Mouse (Mus musculus) heart, embryonic 11.5 days (tissue): ENCODE measurements at regions not wholly inside any gene's neighbourhood (a gene's known extent, or its start where the extent isn't known, plus 50 kb on each side); places are given as distances from the start of the nearest gene placed in this dataset.

Experiments used
- ATAC-seq: fragments of 200-750 bp; cut with Nextera tagmentation; replicated peaks from 2 replicates; pipeline ENCODE4 v1.8.0; 2017; ENCODE audit warnings: moderate library complexity; ENCODE audit not compliant: insufficient number of reproducible peaks, low FRiP score, low TSS enrichment
- H3K27ac ChIP-seq: fragments of 300-500 bp; sonication (generic); 2 replicates; pipeline ENCODE4 v1.5.1; 2014; ENCODE audit warnings: mild to moderate bottlenecking, low read depth, low read length
- H3K27me3 ChIP-seq: fragments of 300-500 bp; sonication (generic); 2 replicates; pipeline ENCODE4 v1.6.1; 2014; ENCODE audit warnings: mild to moderate bottlenecking, low read length, mixed read lengths; ENCODE audit not compliant: control insufficient read depth, insufficient read depth
- H3K36me3 ChIP-seq: fragments of 300-500 bp; sonication (generic); 2 replicates; pipeline ENCODE4 v1.6.1; 2014; ENCODE audit warnings: mild to moderate bottlenecking, low read length, moderate library complexity, mixed read lengths; ENCODE audit not compliant: control insufficient read depth, insufficient read depth
- H3K4me1 ChIP-seq: fragments of 300-500 bp; sonication (generic); 2 replicates; pipeline ENCODE4 v1.6.1; 2014; ENCODE audit warnings: low read length; ENCODE audit not compliant: control insufficient read depth, insufficient read depth
- H3K4me2 ChIP-seq: fragments of 300-500 bp; sonication (generic); 2 replicates; pipeline ENCODE4 v1.6.1; 2014; ENCODE audit warnings: mild to moderate bottlenecking, moderate library complexity
- H3K4me3 ChIP-seq: fragments of 300-500 bp; sonication (generic); 2 replicates; pipeline ENCODE4 v1.5.1; 2014; ENCODE audit warnings: low read depth, low read length
- H3K9ac ChIP-seq: fragments of 300-500 bp; sonication (generic); 2 replicates; pipeline ENCODE4 v1.6.1; 2014; ENCODE audit warnings: mild to moderate bottlenecking, low read depth, low read length, moderate library complexity
- H3K9me3 ChIP-seq: fragments of 300-500 bp; sonication (generic); replicated peaks from 2 replicates; pipeline ENCODE4 v1.6.1; 2016; ENCODE audit warnings: low read length; ENCODE audit not compliant: control insufficient read depth
- WGBS: fragments of 180-500 bp; shearing (Covaris S2); extraction: QIAGEN DNeasy Blood & Tissue Kit; methylation state at CpG from one replicate; pipeline ENCODE4 v1.1.7; 2014; ENCODE audit not compliant: insufficient replicate concordance; 5-methylcytosine and 5-hydroxymethylcytosine counted together

DNA sequence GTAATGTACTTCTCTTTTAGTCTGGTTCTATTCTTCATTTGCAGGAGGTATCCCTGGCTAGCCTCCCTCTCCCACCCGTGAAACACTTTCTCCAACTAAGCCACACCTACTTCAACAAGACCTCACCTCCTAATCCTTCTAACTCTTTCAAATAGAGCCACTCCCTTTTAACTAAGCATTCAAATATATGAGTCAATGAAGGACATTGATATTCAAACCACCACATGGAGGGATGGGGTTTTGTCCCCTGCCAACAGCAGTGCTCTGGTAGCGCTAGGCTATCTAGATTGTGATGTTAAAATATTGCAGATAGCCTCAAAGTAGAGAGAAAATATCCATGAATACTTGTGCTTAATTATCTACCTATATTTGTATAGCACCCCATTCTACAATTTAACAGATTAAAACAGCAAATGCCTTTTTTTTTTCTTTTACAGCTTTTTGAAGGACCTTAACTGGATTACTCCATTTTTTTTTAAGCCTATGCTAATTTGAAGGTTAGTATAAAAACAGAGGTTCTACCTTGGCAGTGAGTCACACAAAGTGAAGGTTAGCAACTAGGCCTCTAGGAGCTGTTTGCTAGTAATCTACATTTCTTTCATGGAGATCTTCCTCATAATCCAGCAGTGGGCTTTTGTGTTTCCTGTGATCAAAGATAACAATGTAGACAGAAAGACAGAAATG is 736.7 kb downstream of the 5730522E02Rik start:
- Histone ChIP-seq H3K27ac (no peak overlapping the region), H3K4me1 (no peaks in the 10 kb centered on the region), H3K9ac (no peak overlapping the region), H3K4me3 (no peak overlapping the region), H3K36me3 (no peaks in the 10 kb centered on the region), H3K27me3 (no peaks in the 10 kb centered on the region), H3K9me3 (no peaks in the 10 kb centered on the region), H3K4me2 (no peak overlapping the region)
- WGBS = 47% methylated on average over 2 of the region's 2 CpGs
- ATAC-seq = no peak

GRCm38 (mm10) chr11:25469819-25470218 is 740.7 kb downstream of the 5730522E02Rik start:
- H3K4me1 ChIP-seq = no peaks in the 10 kb centered on the region
- H3K9me3 ChIP-seq = no peaks in the 10 kb centered on the region
- H3K27me3 ChIP-seq = no peaks in the 10 kb centered on the region
- no peak overlapping the region for H3K4me3 ChIP-seq
- H3K36me3 ChIP-seq = no peaks in the 10 kb centered on the region
- 84% methylated on average over 6 of the region's 6 CpGs for WGBS
- no peak overlapping the region for H3K27ac ChIP-seq
- ATAC-seq = no peak
- no peak overlapping the region for H3K4me2 ChIP-seq
- no peak overlapping the region for H3K9ac ChIP-seq

DNA sequence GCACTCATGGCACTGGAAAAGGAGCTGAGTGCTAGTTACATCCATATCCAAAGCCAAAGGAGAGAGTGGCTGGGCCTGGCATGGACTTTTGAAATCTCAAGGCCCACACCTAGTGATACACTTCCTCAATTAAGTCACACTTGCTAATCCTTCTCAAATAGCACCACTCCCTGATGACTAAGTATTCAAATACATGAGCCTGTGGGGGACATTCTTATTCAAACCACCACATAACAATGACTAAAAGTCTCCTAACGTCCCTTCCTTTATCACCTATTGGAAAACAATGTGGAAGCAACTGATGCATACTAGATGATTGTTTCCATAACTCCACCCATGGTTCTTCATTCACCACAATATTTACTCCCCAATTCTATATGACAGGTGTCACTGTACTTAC is 773.4 kb downstream of the 5730522E02Rik start:
- 38% methylated on average over 1 of the region's 1 CpGs for WGBS
- Histone ChIP-seq H3K4me2 (no peak overlapping the region), H3K9me3 (no peaks in the 10 kb centered on the region), H3K4me1 (no peaks in the 10 kb centered on the region), H3K36me3 (no peaks in the 10 kb centered on the region), H3K27me3 (no peaks in the 10 kb centered on the region), H3K9ac (no peak overlapping the region), H3K27ac (no peak overlapping the region), H3K4me3 (no peak overlapping the region)
- no peak for ATAC-seq

GRCm38 (mm10) chr11:25435645-25436044 is 774.9 kb downstream of the 5730522E02Rik start:
- no peaks in the 10 kb centered on the region for H3K4me1 ChIP-seq
- ATAC-seq = no peak
- no peak overlapping the region for H3K27ac ChIP-seq
- no peaks in the 10 kb centered on the region for H3K27me3 ChIP-seq
- H3K36me3 ChIP-seq = no peaks in the 10 kb centered on the region
- H3K4me3 ChIP-seq = no peak overlapping the region
- H3K9me3 ChIP-seq = no peaks in the 10 kb centered on the region
- H3K9ac ChIP-seq = no peak overlapping the region
- no peak overlapping the region for H3K4me2 ChIP-seq
- 39% methylated on average over 1 of the region's 1 CpGs for WGBS

DNA sequence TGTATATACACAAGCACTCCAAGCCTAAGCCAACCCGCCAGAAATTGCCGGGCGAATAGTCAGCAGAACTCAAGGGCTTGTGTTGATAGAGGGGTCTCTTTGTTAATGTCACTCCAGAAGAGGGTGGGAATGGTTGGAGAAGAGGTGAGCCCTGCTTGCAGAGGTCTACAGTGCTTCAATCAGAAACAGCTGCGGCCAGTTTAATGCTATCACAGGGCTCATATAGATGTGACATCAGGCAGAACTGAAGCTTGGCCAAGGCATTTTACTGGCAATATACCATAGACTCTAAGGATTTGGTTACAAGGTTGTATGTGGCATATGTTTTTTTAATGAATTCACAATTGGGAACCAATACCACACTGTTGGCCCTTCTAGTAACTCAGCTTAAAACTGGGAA is 787.4 kb downstream of the 5730522E02Rik start:
- ATAC-seq = no peak
- no peak overlapping the region for H3K4me2 ChIP-seq
- no peaks in the 10 kb centered on the region for H3K36me3 ChIP-seq
- no peak overlapping the region for H3K9ac ChIP-seq
- no peaks in the 10 kb centered on the region for H3K9me3 ChIP-seq
- H3K27ac ChIP-seq = no peak overlapping the region
- no peak overlapping the region for H3K4me3 ChIP-seq
- WGBS = 77% methylated on average over 4 of the region's 4 CpGs
- no peaks in the 10 kb centered on the region for H3K4me1 ChIP-seq
- no peaks in the 10 kb centered on the region for H3K27me3 ChIP-seq

- no peaks in the 10 kb centered on the region for H3K4me1 ChIP-seq
Observed at GRCm38 (mm10) chr11:25421486-25421885, 789.1 kb downstream of the 5730522E02Rik start.

DNA sequence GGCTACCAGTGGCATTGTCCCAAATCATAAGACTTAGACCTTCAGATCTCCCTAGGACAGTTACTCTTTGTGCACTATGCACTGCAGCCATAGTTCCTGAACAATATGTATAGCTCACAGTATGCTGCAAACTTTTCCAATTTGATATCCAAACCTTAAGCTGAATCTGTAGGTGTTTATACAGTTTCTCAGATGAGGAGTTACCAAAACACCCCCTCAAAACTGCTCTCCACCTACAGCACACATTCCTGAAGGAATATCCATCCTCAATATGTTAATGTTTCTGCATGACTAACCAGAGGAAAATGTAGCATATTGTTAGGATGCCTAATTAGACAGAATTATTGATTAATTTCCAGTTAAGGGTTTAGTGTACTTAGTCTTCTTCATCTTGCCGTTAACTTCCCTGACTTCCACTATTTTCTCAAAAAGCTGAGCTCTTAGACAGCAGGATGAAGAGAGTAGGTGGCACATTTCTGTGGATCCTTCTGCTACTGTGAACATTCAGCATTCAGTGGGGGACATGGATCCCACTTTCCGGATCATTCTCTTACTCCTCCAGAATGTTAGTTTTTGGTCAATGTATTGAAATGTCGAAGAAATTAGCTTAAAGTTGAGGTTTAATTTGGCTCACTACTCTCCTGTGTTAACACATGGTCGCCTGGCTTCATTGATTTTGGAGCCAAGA is 800.0 kb downstream of the 5730522E02Rik start:
- no peaks in the 10 kb centered on the region for H3K27me3 ChIP-seq
- H3K27ac ChIP-seq = no peak overlapping the region
- 84% methylated on average over 4 of the region's 4 CpGs for WGBS
- no peaks in the 10 kb centered on the region for H3K9me3 ChIP-seq
- no peak for ATAC-seq
- no peaks in the 10 kb centered on the region for H3K4me1 ChIP-seq
- no peak overlapping the region for H3K9ac ChIP-seq
- H3K4me2 ChIP-seq = no peak overlapping the region
- no peak overlapping the region for H3K4me3 ChIP-seq
- no peaks in the 10 kb centered on the region for H3K36me3 ChIP-seq

More at GRCm38 (mm10) chr11:25421486-25421885, 789.1 kb downstream of the 5730522E02Rik start:
- no peaks in the 10 kb centered on the region for H3K36me3 ChIP-seq
- ATAC-seq = no peak
- H3K27me3 ChIP-seq = no peaks in the 10 kb centered on the region
- no peak overlapping the region for H3K4me2 ChIP-seq
- no peaks in the 10 kb centered on the region for H3K9me3 ChIP-seq
- H3K4me3 ChIP-seq = no peak overlapping the region
- no peak overlapping the region for H3K9ac ChIP-seq
- H3K27ac ChIP-seq = no peak overlapping the region

GRCm38 (mm10) chr11:25391649-25392048 is 818.9 kb downstream of the 5730522E02Rik start:
- WGBS = 68% methylated on average over 2 of the region's 2 CpGs
- H3K9ac ChIP-seq = no peak overlapping the region
- H3K9me3 ChIP-seq = no peaks in the 10 kb centered on the region
- H3K4me2 ChIP-seq = no peak overlapping the region
- no peaks in the 10 kb centered on the region for H3K4me1 ChIP-seq
- H3K36me3 ChIP-seq = no peaks in the 10 kb centered on the region
- ATAC-seq = no peak
- H3K27ac ChIP-seq = no peak overlapping the region
- no peaks in the 10 kb centered on the region for H3K27me3 ChIP-seq
- no peak overlapping the region for H3K4me3 ChIP-seq

- Histone ChIP-seq H3K9ac (no peak overlapping the region), H3K27ac (no peak overlapping the region), H3K36me3 (no peaks in the 10 kb centered on the region), H3K4me3 (no peak overlapping the region), H3K4me2 (no peak overlapping the region), H3K27me3 (no peaks in the 10 kb centered on the region), H3K9me3 (no peaks in the 10 kb centered on the region), H3K4me1 (peaks cover 5% of the 10 kb centered on the region)
- WGBS = 74% methylated on average over 2 of the region's 2 CpGs
- no peak for ATAC-seq
Observed at GRCm38 (mm10) chr11:25367111-25367510, 843.5 kb downstream of the 5730522E02Rik start.
